Mouse (Mus musculus) CH12.LX (cell line): ENCODE measurements around the gene Oit3. TPM values are rescaled to one million over a fixed set of nuclear protein-coding genes. Genes with fewer than 3 reads are reported as not detected.

ENCODE experiments used
- DNase-seq: peaks from one replicate; pipeline ENCODE4 v3.0.0-alpha.2; 2013; ENCODE audit errors: extremely low read depth
- H3K27ac ChIP-seq: 2 replicates; pipeline ENCODE4 v1.5.1; 2012; ENCODE audit warnings: low read depth, mild to moderate bottlenecking, control low read depth, moderate library complexity; ENCODE audit not compliant: insufficient read depth
- H3K27me3 ChIP-seq: replicated peaks from 2 replicates; pipeline ENCODE3; 2012; ENCODE audit warnings: inconsistent platforms
- H3K36me3 ChIP-seq, 2 experiments: replicated peaks in 1 of 2; 2 replicates each; pipeline versions ENCODE3 to v1.6.1; 2012; ENCODE audit warnings: inconsistent platforms in 1 of 2, low read length in 1 of 2, mild to moderate bottlenecking in 1 of 2, mixed read lengths in 1 of 2, moderate library complexity in 1 of 2; ENCODE audit not compliant: control insufficient read depth in 1 of 2, insufficient read depth in 1 of 2
- H3K4me1 ChIP-seq, 2 experiments: 2 replicates each; pipeline ENCODE4 v1.6.1; 2012; ENCODE audit warnings: inconsistent platforms in 1 of 2, moderate library complexity in 1 of 2; ENCODE audit not compliant: insufficient read depth in 2 of 2, control insufficient read depth in 1 of 2
- H3K4me2 ChIP-seq: 2 replicates; pipeline ENCODE4 v1.6.1; 2012; ENCODE audit warnings: low read depth, mild to moderate bottlenecking, control low read depth; ENCODE audit not compliant: poor library complexity, insufficient read depth, severe bottlenecking
- H3K4me3 ChIP-seq, 3 experiments: fragments of 150-350 bp in 1 of 3; sonication (generic) in 1 of 3; replicated peaks in 1 of 3; 2 replicates each; pipeline versions ENCODE3 to v1.5.1; 2011 to 2012; ENCODE audit warnings: low read depth in 2 of 3, low read length in 2 of 3, mild to moderate bottlenecking in 2 of 3, moderate library complexity in 2 of 3, control low read depth in 1 of 3, improper control_type of control experiment in 1 of 3, inconsistent platforms in 1 of 3, mixed read lengths in 1 of 3; ENCODE audit not compliant: poor library complexity in 1 of 3
- H3K79me2 ChIP-seq: replicated peaks from 2 replicates; pipeline ENCODE4 v1.6.1; 2012; ENCODE audit warnings: mild to moderate bottlenecking, moderate library complexity; ENCODE audit not compliant: control insufficient read depth, poor library complexity, insufficient read depth, severe bottlenecking; ENCODE audit errors: extremely low read depth
- H3K9ac ChIP-seq: 2 replicates; pipeline ENCODE4 v1.6.1; 2012; ENCODE audit warnings: low read depth, mild to moderate bottlenecking, control low read depth, moderate library complexity; ENCODE audit not compliant: insufficient read depth
- H3K9me3 ChIP-seq: replicated peaks from 2 replicates; pipeline ENCODE3; 2012; ENCODE audit warnings: low read length, inconsistent platforms, mixed read lengths
- BHLHE40 ChIP-seq: IDR thresholded peaks from 2 replicates; pipeline ENCODE4 v1.6.1; 2011; ENCODE audit warnings: mild to moderate bottlenecking, low read depth, low read length, improper control_type of control experiment
- CHD1 ChIP-seq: IDR thresholded peaks from 2 replicates; pipeline ENCODE4 v1.6.1; 2012; ENCODE audit warnings: low read depth, low read length, improper control_type of control experiment, inconsistent platforms
- CTCF ChIP-seq, 2 experiments: IDR thresholded peaks in 1 of 2; conservative IDR thresholded peaks in 1 of 2; 2 replicates each; pipeline ENCODE4 v1.5.1; 2011 to 2012; ENCODE audit warnings: low read depth in 2 of 2, low read length in 2 of 2, improper control_type of control experiment in 1 of 2, inconsistent platforms in 1 of 2, mild to moderate bottlenecking in 1 of 2, moderate library complexity in 1 of 2
- HCFC1 ChIP-seq: IDR thresholded peaks from 2 replicates; pipeline ENCODE4 v1.6.1; 2012; ENCODE audit warnings: low read depth, mild to moderate bottlenecking, inconsistent platforms, low read length, improper control_type of control experiment
- KAT2A ChIP-seq: IDR thresholded peaks from 2 replicates; pipeline ENCODE4 v1.6.1; 2012; ENCODE audit warnings: low read length, improper control_type of control experiment, inconsistent platforms; ENCODE audit not compliant: insufficient replicate concordance
- MAX ChIP-seq: IDR thresholded peaks from 2 replicates; pipeline ENCODE4 v1.6.1; 2011; ENCODE audit warnings: low read length, improper control_type of control experiment
- MAZ ChIP-seq: IDR thresholded peaks from 2 replicates; pipeline ENCODE4 v1.6.1; 2012; ENCODE audit warnings: low read depth, mild to moderate bottlenecking, inconsistent platforms, low read length, improper control_type of control experiment, moderate library complexity
- MEF2A ChIP-seq: IDR thresholded peaks from 2 replicates; pipeline ENCODE4 v1.6.1; 2014; ENCODE audit warnings: low read depth, mild to moderate bottlenecking, inconsistent platforms, low read length, improper control_type of control experiment, borderline replicate concordance
- NRF1 ChIP-seq: IDR thresholded peaks from 2 replicates; pipeline ENCODE4 v1.6.1; 2014; ENCODE audit warnings: low read depth, mild to moderate bottlenecking, inconsistent platforms, low read length, improper control_type of control experiment, moderate library complexity
- PAX5 ChIP-seq: IDR thresholded peaks from 2 replicates; pipeline ENCODE4 v1.6.1; 2012; ENCODE audit warnings: low read length, inconsistent platforms, mixed read lengths
- POLR2A ChIP-seq: IDR thresholded peaks from 2 replicates; pipeline ENCODE4 v1.6.1; 2011; ENCODE audit warnings: low read depth, mild to moderate bottlenecking, improper control_type of control experiment, low read length
- RAD21 ChIP-seq: IDR thresholded peaks from 2 replicates; pipeline ENCODE4 v1.6.1; 2011; ENCODE audit warnings: low read depth, mild to moderate bottlenecking, low read length, improper control_type of control experiment, moderate library complexity
- SIN3A ChIP-seq: IDR thresholded peaks from 2 replicates; pipeline ENCODE4 v1.6.1; 2012; ENCODE audit warnings: low read length, improper control_type of control experiment, inconsistent platforms
- TCF12 ChIP-seq: IDR thresholded peaks from 2 replicates; pipeline ENCODE4 v1.6.1; 2014; ENCODE audit warnings: low read depth, mild to moderate bottlenecking, inconsistent platforms, low read length, improper control_type of control experiment
- USF1 ChIP-seq: IDR thresholded peaks from 2 replicates; pipeline ENCODE4 v1.6.1; 2014; ENCODE audit warnings: low read depth, mild to moderate bottlenecking, inconsistent platforms, low read length, improper control_type of control experiment
- ZMIZ1 ChIP-seq: IDR thresholded peaks from 2 replicates; pipeline ENCODE4 v1.6.1; 2012; ENCODE audit warnings: low read depth, mild to moderate bottlenecking, inconsistent platforms, low read length, improper control_type of control experiment
- dilution Hi-C: fragments of 300-500 bp; cut with MboI; formaldehyde crosslinking; loops from 2 replicates; pipeline ENCODE4 v1.14.3; 2020; ENCODE audit warnings: low sequenced_read_pairs; ENCODE audit not compliant: extremely low pct_unique_long_range_greater_than_20kb, extremely low pct_ligation_motif_present
- in situ Hi-C: fragments of 300-500 bp; cut with MboI; formaldehyde crosslinking; loops from 3 replicates; pipeline ENCODE4 v1.14.3; 2019; ENCODE audit warnings: low sequenced_read_pairs, low pct_ligation_motif_present, low pct_unique_long_range_greater_than_20kb, mixed read lengths
- polyA plus RNA-seq: library from polyadenylated mRNA; unstranded; fragments of >175 nt; gene quantifications from 2 replicates; pipeline ENCODE4 v1.2.1, GENCODE M21; 2012; ENCODE audit warnings: low read depth; ENCODE audit not compliant: insufficient read length
- total RNA-seq, 2 experiments: library from RNA; depleted of rRNA; stranded (reverse); fragments of 300-350 nt in 1 of 2; fragments of >200 nt in 1 of 2; gene quantifications; 2 replicates each; pipeline ENCODE4 v1.2.3; 2012 to 2014

Gene Oit3
- total and polyA plus RNA-seq, 3 experiments: 4.5 to 7.5 (median 7.1) TPM

- in situ Hi-C loops: no loop called here
- no peak overlapping the region for H3K4me3 ChIP-seq
- no peak overlapping the region for H3K9ac ChIP-seq
- H3K27me3 ChIP-seq: no peaks in the 10 kb centered on the region
- H3K27ac ChIP-seq: no peak overlapping the region
- no peak for DNase-seq
- H3K79me2 ChIP-seq: no peaks in the 10 kb centered on the region
- peaks cover 4 to 18% of the 10 kb centered on the region in 2 experiments; a peak in 2 of 4 replicates for H3K4me1 ChIP-seq
- TF ChIP-seq KAT2A (no peak), CHD1 (no peak), RAD21 (no peak), NRF1 (no peak), MEF2A (no peak), POLR2A (no peak), MAX (no peak), MAZ (no peak), PAX5 (no peak), TCF12 (no peak), BHLHE40 (no peak), HCFC1 (no peak), CTCF (conservative IDR thresholded peaks at IDR 0.05 in 1 of 2, IDR thresholded peaks at IDR 0.05 in 1 of 2; ENCODE audit: low read depth in 2 of 2, low read length in 2 of 2) (no peak), SIN3A (no peak), ZMIZ1 (no peak), USF1 (no peak)
- no peak overlapping the region for H3K4me2 ChIP-seq
- no peaks in the 10 kb centered on the region for H3K9me3 ChIP-seq
- dilution Hi-C loops: no loop called here
- H3K36me3 ChIP-seq: peaks cover 4 to 26% of the 10 kb centered on the region in 2 experiments
Measured at GRCm38 (mm10) chr10:59377906-59378305, 63.7 kb downstream of the Oit3 start.

Other genes with a start within 250 kb of the Oit3 start
- gene Sept10, start 219.9 kb downstream of the Oit3 start, total RNA-seq (2012; rRNA removed): 8.5 and 10.3 TPM in 2 replicates
- 13.1 and 14.9 TPM in 2 replicates for gene Sept10, start 219.9 kb downstream of the Oit3 start, total RNA-seq (2014; rRNA removed)
- 6.9 and 8.9 TPM in 2 replicates for gene Sept10, start 219.9 kb downstream of the Oit3 start, polyA plus RNA-seq
- 25.1 and 25.9 TPM in 2 replicates for gene Sowahc, start 219.8 kb downstream of the Oit3 start, total RNA-seq (2012; rRNA removed)
- 50.0 and 52.2 TPM in 2 replicates for gene Sowahc, start 219.8 kb downstream of the Oit3 start, total RNA-seq (2014; rRNA removed)
- 19.1 and 19.9 TPM in 2 replicates for gene Sowahc, start 219.8 kb downstream of the Oit3 start, polyA plus RNA-seq
- gene P4ha1, start 118.5 kb downstream of the Oit3 start, total RNA-seq (2012; rRNA removed): 52.0 and 87.2 TPM in 2 replicates
- 138 and 141 TPM in 2 replicates for gene P4ha1, start 118.5 kb downstream of the Oit3 start, total RNA-seq (2014; rRNA removed)
- 38.4 and 39.9 TPM in 2 replicates for gene P4ha1, start 118.5 kb downstream of the Oit3 start, polyA plus RNA-seq
- gene Gm10273, start 46.1 kb downstream of the Oit3 start, total RNA-seq (2012; rRNA removed): 19.6 and 21.6 TPM in 2 replicates
- 220 and 268 TPM in 2 replicates for gene Gm10273, start 46.1 kb downstream of the Oit3 start, total RNA-seq (2014; rRNA removed)
- gene Gm10273, start 46.1 kb downstream of the Oit3 start, polyA plus RNA-seq: 29.6 and 122 TPM in 2 replicates
- not detected in 2 replicates for gene Pla2g12b, start 38.1 kb downstream of the Oit3 start, total RNA-seq (2012; rRNA removed)
- gene Pla2g12b, start 38.1 kb downstream of the Oit3 start, total RNA-seq (2014; rRNA removed): not detected in 2 replicates
- gene Pla2g12b, start 38.1 kb downstream of the Oit3 start, polyA plus RNA-seq: not detected in 2 replicates
- gene Gm10322, start 174.3 kb upstream of the Oit3 start, total RNA-seq (2012; rRNA removed): 0.63 TPM in 1 of 2 replicates, not detected in the other
- not detected in 2 replicates for gene Gm10322, start 174.3 kb upstream of the Oit3 start, total RNA-seq (2014; rRNA removed)
- not detected in 2 replicates for gene Gm10322, start 174.3 kb upstream of the Oit3 start, polyA plus RNA-seq
- 4.8 and 5.3 TPM in 2 replicates for gene Mcu, start 174.9 kb upstream of the Oit3 start, total RNA-seq (2012; rRNA removed)
- 4.8 and 5.7 TPM in 2 replicates for gene Mcu, start 174.9 kb upstream of the Oit3 start, total RNA-seq (2014; rRNA removed)
- 3.5 and 4.9 TPM in 2 replicates for gene Mcu, start 174.9 kb upstream of the Oit3 start, polyA plus RNA-seq